Mouse (Mus musculus) erythroblast, embryonic 14.5 days (primary cell): ENCODE data around the gene Rnf225.

Experiments used
- GATA1 ChIP-seq: IDR thresholded peaks from 2 replicates; pipeline ENCODE4 v1.6.1; 2012; ENCODE audit warnings: low read length, inconsistent platforms, mixed read lengths
- TAL1 ChIP-seq: IDR thresholded peaks from 3 replicates; pipeline ENCODE4 v1.6.1; 2012; ENCODE audit warnings: low read length, inconsistent platforms, mixed read lengths

- TF ChIP-seq GATA1 (no peak), TAL1 (no peak)
These were observed 40.5 kb upstream of the Rnf225 start for GRCm38 (mm10) chr7:12886563-12887266.
